Mouse (Mus musculus) forebrain, embryonic 11.5 days (tissue): Measurements from ENCODE around the gene Tbk1. TPM values are rescaled to one million over a fixed set of nuclear protein-coding genes. Genes with fewer than 3 reads are reported as not detected.
A peak's percentile ranks its signal among the peaks of the same experiment; 100 is the strongest.

Source experiments
- ATAC-seq: fragments of 200-750 bp; cut with Nextera tagmentation; replicated peaks from 2 replicates; pipeline ENCODE4 v1.8.0; 2017; ENCODE audit warnings: moderate TSS enrichment; ENCODE audit not compliant: low FRiP score
- DNase-seq: peaks from one replicate; pipeline ENCODE4 v3.0.0-alpha.2; 2017; ENCODE audit warnings: low spot score
- H3K27ac ChIP-seq: fragments of 300-500 bp; sonication (generic); 2 replicates; pipeline ENCODE4 v1.5.1; 2014; ENCODE audit warnings: low read depth, low read length
- H3K27me3 ChIP-seq: fragments of 300-500 bp; sonication (generic); 2 replicates; pipeline ENCODE4 v1.6.1; 2014; ENCODE audit warnings: mild to moderate bottlenecking, low read length, mixed read lengths; ENCODE audit not compliant: control insufficient read depth, insufficient read depth
- H3K36me3 ChIP-seq: fragments of 300-500 bp; sonication (generic); 2 replicates; pipeline ENCODE4 v1.6.1; 2014; ENCODE audit warnings: mild to moderate bottlenecking, low read length, moderate library complexity, mixed read lengths; ENCODE audit not compliant: control insufficient read depth, insufficient read depth
- H3K4me1 ChIP-seq: fragments of 300-500 bp; sonication (generic); replicated peaks from 2 replicates; pipeline ENCODE4 v1.6.1; 2014; ENCODE audit warnings: low read length, mixed read lengths; ENCODE audit not compliant: control insufficient read depth, insufficient read depth
- H3K4me2 ChIP-seq: fragments of 300-500 bp; sonication (generic); 2 replicates; pipeline ENCODE4 v1.6.1; 2014; ENCODE audit warnings: low read depth, mild to moderate bottlenecking, low read length, moderate library complexity, mixed read lengths; ENCODE audit not compliant: severe bottlenecking
- H3K4me3 ChIP-seq: fragments of 300-500 bp; sonication (generic); 2 replicates; pipeline ENCODE4 v1.5.1; 2014; ENCODE audit warnings: low read depth, low read length
- H3K9ac ChIP-seq: fragments of 300-500 bp; sonication (generic); 2 replicates; pipeline ENCODE4 v1.6.1; 2014; ENCODE audit warnings: low read length
- H3K9me3 ChIP-seq: fragments of 300-500 bp; sonication (generic); 2 replicates; pipeline ENCODE4 v1.6.1; 2016; ENCODE audit warnings: low read length, mixed read lengths; ENCODE audit not compliant: control insufficient read depth
- WGBS: fragments of 180-500 bp; shearing (Covaris S2); extraction: QIAGEN DNeasy Blood & Tissue Kit; methylation state at CpG from one replicate; pipeline ENCODE4 v1.1.7; 2014; 5-methylcytosine and 5-hydroxymethylcytosine counted together
- polyA plus RNA-seq: library from polyadenylated mRNA; unstranded; fragments of >200 nt; fragmentation: Nextera tagmentation; extraction: Ambion mirVana; gene quantifications from 2 replicates; pipeline ENCODE4 v1.2.1, GENCODE M21; 2014

Tbk1 gene
- polyA plus RNA-seq, 1 experiment from 2014 or later: 36.2 TPM

DNA sequence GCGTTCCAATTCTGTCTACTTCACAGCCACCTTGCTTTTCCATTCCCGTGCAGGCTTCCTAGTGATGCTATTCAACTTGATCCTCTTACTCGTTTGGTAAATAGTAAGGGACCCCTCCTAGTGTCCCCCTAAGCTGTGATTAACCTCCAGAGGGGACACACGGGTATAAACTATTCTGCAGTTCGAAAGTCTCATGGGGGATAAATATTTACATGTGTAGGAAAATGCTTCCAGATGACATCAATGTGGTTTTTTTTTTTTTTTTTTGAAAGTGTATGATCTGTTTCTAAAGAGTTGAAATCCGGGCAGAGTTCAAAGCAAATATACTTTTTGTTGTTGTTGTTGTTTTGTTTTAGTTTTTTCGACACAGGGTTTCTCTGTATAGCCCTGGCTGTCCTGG is 80.7 kb downstream of the Tbk1 start:
- Histone ChIP-seq H3K4me2 (no peak overlapping the region), H3K9ac (no peak overlapping the region), H3K27ac (no peak overlapping the region), H3K9me3 (no peaks in the 10 kb centered on the region), H3K27me3 (no peaks in the 10 kb centered on the region), H3K4me3 (no peak overlapping the region), H3K4me1 (peaks cover 11% of the 10 kb centered on the region; the same call in 1 of the 2 replicates), H3K36me3 (no peaks in the 10 kb centered on the region)
- 65% methylated on average over 7 of the region's 7 CpGs for WGBS
- ATAC-seq: no peak
- no peak for DNase-seq

DNA sequence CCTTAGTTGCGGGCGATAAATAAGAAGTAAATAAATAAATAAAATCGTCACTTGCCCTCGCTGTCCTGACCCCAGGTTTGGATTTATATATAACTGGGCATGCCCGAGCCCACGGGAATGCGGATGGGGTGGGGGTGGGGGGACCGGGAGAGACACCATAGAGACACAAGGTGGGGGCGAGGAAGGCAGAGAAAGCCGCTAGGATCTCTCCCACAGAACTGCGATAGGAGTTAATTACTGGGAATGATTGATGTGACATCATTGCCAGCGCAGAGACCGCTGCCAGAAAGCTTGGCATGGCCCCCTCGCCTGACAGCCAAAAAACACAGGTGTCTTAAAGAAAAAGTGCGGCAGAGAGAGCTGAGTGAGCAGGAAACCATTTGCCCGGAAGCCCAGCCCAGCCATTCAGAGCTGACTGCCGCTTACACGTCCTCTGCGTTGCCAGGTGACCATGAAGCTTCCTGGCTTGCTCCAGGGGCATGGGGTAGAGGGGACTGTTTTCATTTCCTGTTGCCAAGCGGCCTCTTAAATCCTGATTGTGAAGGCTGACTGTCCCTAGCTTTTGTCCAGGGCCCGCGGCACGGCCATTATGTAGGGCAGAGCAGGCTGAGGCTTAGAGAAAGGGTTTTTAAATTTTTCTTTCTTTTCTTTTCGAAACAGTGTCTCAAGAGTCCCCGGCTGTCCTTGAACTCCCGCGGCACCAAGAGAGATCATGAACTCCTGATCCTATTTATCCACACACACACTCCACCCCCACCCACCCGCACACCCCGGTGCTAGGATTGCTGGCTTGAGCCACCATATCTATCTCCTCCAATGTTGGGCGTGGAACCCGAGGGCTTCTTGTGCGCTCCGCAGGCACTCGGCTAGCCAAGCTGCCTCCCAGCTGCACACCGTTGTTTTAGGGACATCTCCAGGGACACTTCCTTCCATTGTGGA is 81.3 kb downstream of the Tbk1 start:
- Histone ChIP-seq H3K4me3 (peak overlapping the region; percentile 26; the same call in 1 of the 2 replicates), H3K36me3 (no peaks in the 10 kb centered on the region), H3K27ac (no peak overlapping the region), H3K4me2 (peak overlapping the region; percentile 46), H3K27me3 (no peaks in the 10 kb centered on the region), H3K4me1 (peaks cover 12% of the 10 kb centered on the region; the same call in 1 of the 2 replicates), H3K9ac (peak overlapping the region; percentile 56), H3K9me3 (no peaks in the 10 kb centered on the region)
- 34% methylated on average over 35 of the region's 35 CpGs for WGBS
- DNase-seq (peak; percentile 76), ATAC-seq (peak; percentile 63)

DNA sequence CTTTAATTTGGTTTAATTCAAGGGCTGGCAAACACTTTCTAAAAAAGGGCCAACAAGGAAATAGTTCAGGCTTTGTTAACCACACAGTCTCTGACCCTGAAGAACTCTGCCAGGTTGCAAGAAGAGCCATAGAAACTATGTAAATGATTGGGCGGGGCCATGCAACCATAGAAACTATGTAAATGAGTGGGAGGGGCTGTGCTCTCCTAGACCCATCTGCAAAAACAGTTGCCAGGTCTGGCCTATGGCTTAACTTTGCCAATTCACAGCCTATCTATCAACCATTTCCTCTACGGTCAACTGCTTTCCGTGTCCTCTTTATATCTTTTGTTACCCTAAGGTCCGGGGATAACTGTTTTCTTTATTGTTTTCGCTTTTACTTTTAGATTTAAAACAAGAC is 85.4 kb downstream of the Tbk1 start:
- Histone ChIP-seq H3K36me3 (no peaks in the 10 kb centered on the region), H3K4me1 (peaks cover 12% of the 10 kb centered on the region; the same call in 1 of the 2 replicates), H3K4me3 (no peak overlapping the region), H3K4me2 (no peak overlapping the region), H3K27me3 (no peaks in the 10 kb centered on the region), H3K9me3 (no peaks in the 10 kb centered on the region), H3K9ac (no peak overlapping the region), H3K27ac (no peak overlapping the region)
- WGBS: 78% methylated on average over 5 of the region's 5 CpGs
- DNase-seq: peak; percentile 41
- ATAC-seq: no peak

DNA sequence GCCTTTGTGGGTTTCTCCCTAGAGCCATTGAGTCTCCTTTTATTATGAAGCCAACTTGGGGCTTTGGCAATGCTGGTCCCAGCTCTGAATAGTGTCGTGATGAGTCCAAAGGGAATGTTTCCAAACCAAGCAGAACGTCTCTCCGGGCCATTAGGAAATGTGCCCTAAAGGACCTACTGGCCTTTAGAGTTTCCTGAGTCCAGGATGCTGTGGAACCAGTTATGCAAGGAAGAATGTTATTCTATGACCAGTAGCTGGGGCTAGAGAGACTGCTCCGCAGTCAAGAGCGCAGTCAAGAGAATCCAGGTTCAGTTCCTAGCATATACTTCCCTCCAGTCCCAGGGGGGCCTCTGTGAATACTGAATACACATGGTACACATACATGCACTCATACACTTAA is 86.6 kb downstream of the Tbk1 start:
- DNase-seq: peak; percentile 46
- ATAC-seq: no peak

DNA sequence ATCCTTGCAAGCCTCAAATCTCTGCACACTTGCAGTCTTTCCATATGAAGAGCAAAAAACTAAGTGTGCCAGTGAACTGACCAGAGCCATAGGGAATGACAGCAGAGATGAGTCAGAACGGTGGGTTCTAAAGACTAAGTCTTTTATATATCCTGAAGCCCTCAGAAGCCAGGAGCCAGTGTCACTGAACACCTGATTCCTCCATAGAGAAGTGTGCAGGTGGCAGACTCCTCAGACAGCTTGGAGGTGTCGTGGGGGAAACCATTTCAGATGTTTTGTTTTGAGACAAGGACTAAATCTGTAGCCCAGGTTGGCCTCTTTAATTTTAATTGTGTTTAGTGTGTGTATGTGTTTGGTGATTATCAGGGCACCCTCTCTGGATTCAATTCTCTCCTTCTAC is 87.5 kb downstream of the Tbk1 start:
- H3K4me2 ChIP-seq: no peak overlapping the region
- DNase-seq: no peak
- H3K27ac ChIP-seq: no peak overlapping the region
- ATAC-seq: no peak
- no peaks in the 10 kb centered on the region for H3K27me3 ChIP-seq
- no peak overlapping the region for H3K9ac ChIP-seq
- H3K4me3 ChIP-seq: no peak overlapping the region
- H3K36me3 ChIP-seq: no peaks in the 10 kb centered on the region
- no peaks in the 10 kb centered on the region for H3K9me3 ChIP-seq
- H3K4me1 ChIP-seq: peaks cover 4% of the 10 kb centered on the region; the same call in 1 of the 2 replicates
- WGBS: 63% methylated on average over 2 of the region's 2 CpGs

More for the DNA sequence above, 86.6 kb downstream of the Tbk1 start:
- Histone ChIP-seq H3K27me3 (no peaks in the 10 kb centered on the region), H3K36me3 (no peaks in the 10 kb centered on the region), H3K4me2 (no peak overlapping the region), H3K4me1 (peaks cover 8% of the 10 kb centered on the region; the same call in 1 of the 2 replicates), H3K4me3 (no peak overlapping the region), H3K9me3 (no peaks in the 10 kb centered on the region), H3K9ac (no peak overlapping the region), H3K27ac (no peak overlapping the region)
- 74% methylated on average over 5 of the region's 5 CpGs for WGBS

DNA sequence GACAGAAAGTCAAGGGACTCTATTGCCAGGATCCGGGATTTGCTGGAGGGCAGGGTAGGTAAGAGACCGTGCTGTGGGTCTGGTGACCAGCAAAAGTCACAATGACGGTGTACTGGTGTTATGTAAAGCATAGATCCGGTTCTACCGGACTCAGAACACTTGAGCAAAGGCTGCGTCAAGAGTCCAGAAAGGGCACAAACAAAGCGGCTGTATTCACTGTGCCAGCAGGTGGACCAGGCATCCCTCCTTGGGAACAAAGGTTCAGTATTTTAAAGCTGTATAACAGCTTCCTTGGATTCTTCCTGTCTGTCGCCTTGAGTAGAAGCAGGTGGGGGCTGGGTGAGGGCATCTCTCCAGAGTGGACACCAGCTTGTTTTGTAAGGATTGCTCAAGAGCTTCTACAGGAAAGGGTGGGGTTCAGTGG is 88.1 kb downstream of the Tbk1 start:
- ATAC-seq (no peak), DNase-seq (peak; percentile 45)
- H3K9me3 ChIP-seq: no peaks in the 10 kb centered on the region
- no peak overlapping the region for H3K4me2 ChIP-seq
- no peaks in the 10 kb centered on the region for H3K27me3 ChIP-seq
- H3K4me1 ChIP-seq: peaks cover 4% of the 10 kb centered on the region; the same call in 1 of the 2 replicates
- 71% methylated on average over 8 of the region's 8 CpGs for WGBS
- no peaks in the 10 kb centered on the region for H3K36me3 ChIP-seq
- no peak overlapping the region for H3K9ac ChIP-seq
- peak overlapping the region; percentile 25; the same call in 1 of the 2 replicates for H3K27ac ChIP-seq
- no peak overlapping the region for H3K4me3 ChIP-seq

DNA sequence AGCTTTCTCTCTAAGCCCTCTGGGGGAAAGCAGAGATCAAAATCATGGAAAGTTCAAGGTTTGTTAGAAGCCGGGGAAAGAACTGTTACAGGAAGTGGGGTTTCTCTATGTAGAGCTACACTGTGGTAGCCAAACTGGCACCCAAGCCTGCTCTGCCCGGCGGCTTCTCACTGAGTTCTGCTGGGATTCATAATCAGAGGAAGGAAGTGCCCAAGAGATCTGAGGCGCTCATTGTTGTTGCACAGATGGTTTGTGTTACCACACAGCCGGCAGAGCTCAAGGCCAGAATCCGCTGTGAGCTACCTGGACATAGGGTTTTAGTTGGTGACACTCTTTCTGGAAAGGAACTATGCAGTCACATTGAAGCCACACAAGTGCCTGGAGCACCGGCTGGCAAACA is 88.6 kb downstream of the Tbk1 start:
- Histone ChIP-seq H3K4me2 (no peak overlapping the region), H3K27me3 (no peaks in the 10 kb centered on the region), H3K36me3 (no peaks in the 10 kb centered on the region), H3K9me3 (no peaks in the 10 kb centered on the region), H3K27ac (peak overlapping the region; percentile 25; the same call in 1 of the 2 replicates), H3K4me1 (peaks cover 4% of the 10 kb centered on the region; the same call in 1 of the 2 replicates), H3K4me3 (no peak overlapping the region), H3K9ac (no peak overlapping the region)
- ATAC-seq: no peak
- 83% methylated on average over 7 of the region's 7 CpGs for WGBS
- DNase-seq: peak; percentile 48

DNA sequence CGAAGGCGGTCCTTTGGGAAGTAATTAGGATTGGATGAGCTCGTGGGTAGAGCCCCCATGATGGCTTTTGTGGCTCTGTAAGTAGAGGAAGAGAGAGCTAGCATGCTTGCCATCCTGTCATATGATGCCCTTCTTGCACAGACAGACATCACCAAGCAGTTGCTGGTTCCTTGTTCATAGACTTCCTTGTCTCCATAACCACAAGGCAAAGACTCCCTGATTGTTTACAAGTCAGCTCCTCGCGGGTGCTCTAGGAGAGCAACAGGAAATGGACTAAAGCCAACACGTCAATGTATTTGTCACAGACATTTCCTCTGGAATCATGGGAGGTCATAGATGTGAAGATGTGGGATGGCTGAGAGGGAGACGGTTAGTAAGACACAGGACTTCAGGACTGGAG is 90.0 kb downstream of the Tbk1 start:
- Histone ChIP-seq H3K27me3 (no peaks in the 10 kb centered on the region), H3K36me3 (no peaks in the 10 kb centered on the region)
- DNase-seq: no peak

More for the DNA sequence above, 90.0 kb downstream of the Tbk1 start:
- H3K4me3 ChIP-seq: no peak overlapping the region
- no peak overlapping the region for H3K9ac ChIP-seq
- H3K27ac ChIP-seq: no peak overlapping the region
- no peak overlapping the region for H3K4me2 ChIP-seq
- ATAC-seq: no peak
- H3K4me1 ChIP-seq: peaks cover 4% of the 10 kb centered on the region; the same call in 1 of the 2 replicates
- 86% methylated on average over 7 of the region's 7 CpGs for WGBS
- no peaks in the 10 kb centered on the region for H3K9me3 ChIP-seq
